Mouse (Mus musculus) right cerebral cortex, adult 18-20 months (tissue): ENCODE measurements around the gene Zfp62.
"Not testable (repeated sequence)": the region's sequence is repeated elsewhere in the genome, so short reads cannot be mapped to it uniquely, and the experiment has no call there.

Experiments
- DNase-seq: peaks from one replicate; pipeline ENCODE4 v3.0.0; 2022; ENCODE audit warnings: mixed read lengths

The Zfp62 gene

DNA sequence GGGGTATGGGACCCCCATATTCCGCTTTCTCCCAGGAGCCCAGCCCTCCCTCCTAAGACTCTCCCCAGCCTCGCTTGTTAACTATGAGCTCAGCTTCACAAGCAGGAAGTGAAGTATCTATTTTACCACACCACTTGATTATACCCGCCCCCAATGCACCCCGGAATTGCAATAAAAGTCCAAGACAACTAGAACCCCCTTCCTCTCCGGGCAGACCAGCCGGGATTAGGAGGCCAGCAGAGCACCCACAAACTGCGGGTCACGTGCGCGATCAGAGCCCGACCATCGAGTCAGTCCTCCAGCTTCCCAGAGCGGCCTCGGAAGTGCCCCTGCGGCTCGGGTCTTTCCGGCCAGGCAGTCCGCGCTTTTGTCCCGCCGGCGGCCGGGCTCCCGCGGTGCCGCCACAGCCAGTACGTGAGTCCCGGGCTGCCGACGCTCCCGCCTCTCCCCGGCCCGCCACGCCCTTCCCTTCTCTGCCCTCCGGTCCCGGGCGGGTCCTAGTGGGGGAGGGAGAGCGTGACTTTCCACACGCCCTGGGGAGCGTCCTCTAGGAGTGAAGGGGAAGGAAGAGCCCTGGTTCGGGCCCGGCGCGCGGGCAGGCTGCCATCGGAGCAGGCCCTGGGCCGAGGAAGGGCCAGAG, at the start of gene Zfp62:
Zfp62 (plus strand) TSS at position 164 of the 640 bp plus-strand sequence.
- DNase-seq, result peak; percentile 94

DNA sequence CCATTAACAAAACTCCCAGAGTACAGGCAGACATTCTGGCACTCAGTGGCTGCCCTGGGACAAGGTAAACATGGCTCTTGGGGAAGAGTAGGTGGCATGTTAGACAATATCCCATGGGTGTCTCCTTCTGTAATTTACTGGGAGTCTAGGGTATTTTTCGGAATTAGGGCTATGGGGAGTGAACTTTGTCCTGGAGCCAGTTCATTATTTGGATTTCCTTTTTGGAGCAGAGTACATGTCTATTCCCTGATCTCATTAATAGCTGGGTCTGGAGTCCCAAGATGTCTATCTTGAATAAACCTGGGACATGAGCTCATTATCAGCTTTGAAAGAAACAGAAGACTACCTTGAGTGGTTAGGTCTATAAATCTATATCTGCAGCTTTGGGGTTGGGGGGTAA, 49.0 kb upstream of the Zfp62 start, which contains the start of gene Olfr1394:
Olfr1394 (plus strand) TSS at position 301 of the 400 bp plus-strand sequence.
- no peak for DNase-seq

DNA sequence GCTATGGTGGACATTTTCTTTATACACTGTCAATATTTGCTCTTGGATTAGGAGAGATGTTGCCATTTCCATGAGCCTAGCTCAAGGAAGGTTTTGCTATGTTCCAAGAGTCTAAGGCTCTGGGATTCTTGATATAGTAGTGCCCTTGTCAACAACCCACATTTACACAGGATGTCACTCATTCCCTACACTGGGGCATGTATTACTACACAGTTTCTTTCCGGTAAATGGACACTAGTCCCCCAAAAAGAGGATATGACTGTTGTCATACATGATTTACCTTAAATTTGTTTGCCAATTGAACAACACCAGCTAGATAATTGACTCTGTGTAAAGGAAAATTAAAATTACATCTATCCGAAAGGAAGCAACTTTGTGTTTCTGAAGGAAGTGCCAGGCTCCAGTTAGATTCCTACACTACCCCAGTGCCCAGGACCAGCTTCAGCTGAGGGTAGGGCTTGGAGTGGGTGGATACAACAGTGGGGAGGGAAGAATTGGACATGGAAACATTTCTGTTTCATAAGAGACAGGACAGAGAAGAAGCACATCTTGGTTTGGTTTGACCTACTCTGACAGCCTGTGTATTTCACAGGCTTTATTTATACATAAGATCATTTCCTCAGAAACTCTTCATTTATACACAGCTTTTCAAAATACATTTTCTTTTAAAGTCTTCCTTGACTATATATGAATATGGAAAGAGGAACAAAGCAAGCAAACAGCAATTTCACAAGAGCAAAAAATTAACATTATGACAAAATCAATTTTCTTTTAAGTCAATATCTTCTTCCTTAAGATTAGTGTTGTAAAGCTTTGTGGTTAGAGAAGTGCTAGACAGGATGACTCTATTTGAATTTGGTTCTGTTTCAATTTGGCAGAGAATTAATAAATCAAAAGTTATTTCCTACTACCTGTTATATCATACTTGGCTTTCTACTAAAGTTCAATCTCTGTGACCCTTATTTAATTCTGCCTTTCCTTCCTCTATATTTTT, 46.0 kb upstream of the Zfp62 start:
- DNase-seq, result no peak

DNA sequence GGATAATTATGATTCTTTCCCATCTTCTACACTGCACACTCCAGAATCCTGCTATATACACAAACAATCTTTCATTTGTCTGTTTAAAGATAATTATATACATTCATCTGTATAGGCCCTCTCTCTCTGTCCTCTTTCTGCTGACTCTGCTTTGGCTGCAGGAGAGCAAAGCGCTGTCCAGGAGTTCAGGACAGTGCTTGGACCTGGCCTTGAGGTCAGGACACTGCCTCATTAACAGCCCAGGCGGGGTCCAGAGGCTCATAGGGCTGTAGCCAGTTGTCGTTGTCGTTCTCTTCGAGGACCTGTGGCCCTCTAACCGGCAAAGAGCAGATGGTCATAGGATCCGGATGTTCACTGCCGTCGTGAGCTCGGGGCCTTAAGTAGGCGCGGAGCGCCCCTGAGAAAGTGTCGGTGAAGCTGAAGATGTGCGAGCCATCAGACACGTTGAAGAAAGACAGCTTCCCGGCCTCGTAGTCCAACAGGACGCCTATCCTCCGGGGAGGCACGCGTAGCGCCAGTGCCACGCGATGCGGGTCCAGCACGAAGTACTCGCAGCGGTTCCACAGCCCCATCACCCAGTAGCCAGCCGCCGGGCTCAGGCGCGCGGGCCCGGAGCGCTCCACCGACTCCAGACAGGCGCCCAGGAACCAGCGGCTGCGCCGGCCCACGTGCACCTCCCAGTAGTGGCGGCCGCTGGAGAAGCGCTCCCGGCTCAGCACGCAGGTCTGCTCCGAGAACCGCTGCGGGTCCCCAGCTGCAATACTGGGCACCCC, 34.1 kb upstream of the Zfp62 start:
- peak; percentile 34 for DNase-seq

DNA sequence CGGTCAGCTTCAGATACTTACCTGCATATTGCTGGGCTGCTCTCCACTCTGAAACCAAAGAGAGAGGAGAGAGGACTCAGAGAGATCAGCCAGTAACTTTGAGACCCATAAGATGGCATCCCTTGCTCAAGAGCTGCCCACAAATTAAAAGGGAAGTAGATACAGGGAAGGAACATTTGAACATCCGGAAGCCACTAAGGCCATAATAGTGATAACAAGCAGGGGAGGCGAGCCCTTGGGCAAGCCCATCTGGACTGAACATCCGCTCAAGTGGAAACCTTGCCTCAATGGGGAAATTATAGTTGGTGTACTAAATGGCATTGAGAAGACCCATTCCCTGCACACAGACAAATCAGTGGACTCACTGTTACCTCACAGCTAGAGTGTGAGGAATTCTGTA, 32.5 kb upstream of the Zfp62 start:
- DNase-seq, result no peak

DNA sequence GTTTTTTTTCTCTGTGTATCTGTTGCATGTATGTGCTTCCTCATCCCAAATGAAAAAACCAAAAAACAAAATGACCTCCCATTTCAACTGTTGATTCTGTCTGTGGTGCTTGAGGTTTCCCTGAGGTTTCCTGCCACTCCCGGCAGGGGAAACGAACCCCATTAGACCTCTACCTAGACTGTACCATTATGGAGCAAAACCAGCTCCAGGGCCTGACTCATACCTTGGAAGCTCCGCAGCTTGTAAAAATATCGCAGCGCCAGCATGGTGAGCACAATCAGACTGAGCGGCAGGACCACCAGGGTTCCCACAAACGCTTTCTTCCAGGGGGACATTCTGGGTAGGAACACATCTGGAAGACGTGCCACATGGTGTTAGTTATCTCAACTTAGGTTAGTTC, 27.7 kb upstream of the Zfp62 start:
- no peak for DNase-seq

DNA sequence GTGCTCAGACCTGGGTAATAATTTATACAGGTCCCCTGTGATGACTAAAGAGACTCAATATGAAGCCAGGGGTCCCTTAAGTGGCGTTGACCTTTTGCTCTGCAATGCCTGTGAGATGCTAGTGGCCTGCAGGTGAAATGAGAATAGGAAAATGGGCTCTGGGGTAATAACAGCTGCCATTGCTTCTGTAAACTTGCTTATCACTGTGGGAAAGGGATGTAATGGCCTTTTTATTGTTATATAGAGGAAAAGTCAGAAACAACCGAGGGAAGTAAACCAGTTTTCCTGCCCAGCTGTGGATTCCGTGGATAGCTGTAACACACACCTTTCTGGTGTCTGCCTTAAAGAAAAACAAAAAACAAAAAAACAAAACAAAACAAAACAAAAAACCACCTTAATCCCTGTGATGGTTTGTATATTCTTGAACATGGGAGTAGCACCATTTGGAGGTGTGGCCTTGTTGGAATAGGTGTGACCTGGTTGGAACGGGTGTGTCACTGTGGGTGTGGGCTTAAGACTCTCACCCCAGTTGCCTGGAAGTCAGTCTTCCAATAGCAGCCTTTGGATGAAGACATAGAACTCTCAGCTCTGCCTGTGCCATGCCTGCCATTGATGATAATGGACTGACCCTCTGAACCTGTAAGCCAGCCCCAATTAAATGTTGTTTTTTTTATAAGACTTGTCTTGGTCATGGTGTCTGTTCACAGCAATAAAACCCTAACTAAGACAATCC, 26.9 kb upstream of the Zfp62 start:
- not testable (repeated sequence) for DNase-seq

DNA sequence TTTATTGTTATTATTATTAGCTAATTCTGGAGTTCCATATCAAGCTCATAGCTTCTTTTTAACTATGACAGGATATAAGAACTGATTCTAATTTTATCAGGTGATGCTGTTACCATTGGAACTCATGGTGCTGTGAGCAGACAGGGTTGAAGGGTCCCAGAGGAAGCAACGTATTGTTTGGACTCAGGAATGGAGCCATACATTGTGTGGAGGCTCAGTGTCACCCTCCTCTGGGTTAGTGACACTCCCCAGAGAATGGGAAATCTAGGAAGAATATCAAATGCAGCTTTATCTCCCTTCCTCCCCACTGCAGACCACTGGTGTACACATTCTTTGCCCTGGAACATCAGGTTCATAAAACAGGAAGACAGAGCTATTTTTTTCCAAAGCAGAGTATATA, 19.9 kb upstream of the Zfp62 start:
- DNase-seq, result no peak

DNA sequence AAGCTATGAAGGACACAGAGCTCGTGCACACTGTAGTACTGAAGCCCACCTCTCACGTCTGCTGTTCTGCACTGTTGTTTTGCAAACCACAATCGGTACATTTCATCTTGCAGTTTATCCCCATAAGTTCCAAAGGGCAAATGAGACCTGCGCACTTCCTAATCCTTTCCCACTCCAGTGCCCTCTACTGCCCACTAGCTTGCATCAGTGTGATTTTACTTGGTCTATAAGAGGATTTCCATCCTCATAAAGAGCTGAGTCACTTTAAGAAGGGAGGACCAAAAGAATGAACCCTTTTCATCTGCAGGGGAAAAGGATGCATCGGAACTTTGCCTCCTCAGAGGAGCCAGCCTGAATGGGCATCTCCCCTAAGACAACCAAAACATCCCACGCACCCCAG, 16.6 kb upstream of the Zfp62 start:
- DNase-seq, result no peak

DNA sequence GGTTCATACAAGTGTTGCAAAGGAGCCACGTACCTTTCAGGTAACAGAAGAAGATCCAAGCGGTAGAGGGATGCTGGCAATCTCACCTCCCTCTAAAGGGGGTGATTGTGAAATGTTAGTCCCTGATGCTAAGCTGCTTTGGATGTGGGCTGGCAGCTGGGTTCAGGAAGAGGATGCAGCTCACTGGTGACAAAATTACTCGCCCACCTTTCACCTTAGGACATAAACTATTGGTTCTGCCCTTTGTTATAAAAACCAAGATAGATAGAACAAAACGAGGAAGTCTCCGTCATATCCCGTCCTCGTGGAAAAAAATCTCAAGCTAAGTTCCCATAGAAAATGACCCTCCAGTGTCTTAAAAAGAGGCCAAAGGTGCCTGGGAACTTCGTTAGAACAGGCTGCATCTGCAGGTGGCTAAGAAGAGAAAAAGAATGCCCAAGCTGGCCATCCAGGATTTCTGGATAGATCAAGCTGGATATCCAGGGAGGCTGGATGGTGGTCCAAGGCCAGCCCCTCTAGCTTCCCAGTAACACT, 16.1 kb upstream of the Zfp62 start, which contains the start of gene Btnl9:
Btnl9 (minus strand) TSS at position 205 of the 534 bp plus-strand sequence.
- DNase-seq, result no peak

DNA sequence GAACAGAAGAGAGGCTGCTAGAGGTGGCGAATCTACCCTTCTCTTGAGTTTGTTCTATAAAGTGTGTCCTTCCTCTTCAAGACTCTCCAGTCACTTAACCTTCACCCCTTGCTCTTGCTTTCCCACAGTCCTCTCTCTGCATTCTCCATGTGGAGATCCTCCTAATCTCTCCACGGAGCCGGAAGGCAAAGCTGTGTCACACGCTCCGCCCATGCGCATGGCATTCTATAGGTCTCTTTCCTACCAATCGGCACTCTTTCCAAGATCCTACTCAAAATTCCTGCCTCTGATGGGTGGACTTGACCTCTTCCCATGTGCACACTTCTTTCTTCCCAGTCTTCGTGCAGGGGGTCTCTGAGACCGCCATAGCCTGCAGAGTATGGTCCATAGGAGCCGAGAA, 15.4 kb upstream of the Zfp62 start:
- DNase-seq, result no peak

DNA sequence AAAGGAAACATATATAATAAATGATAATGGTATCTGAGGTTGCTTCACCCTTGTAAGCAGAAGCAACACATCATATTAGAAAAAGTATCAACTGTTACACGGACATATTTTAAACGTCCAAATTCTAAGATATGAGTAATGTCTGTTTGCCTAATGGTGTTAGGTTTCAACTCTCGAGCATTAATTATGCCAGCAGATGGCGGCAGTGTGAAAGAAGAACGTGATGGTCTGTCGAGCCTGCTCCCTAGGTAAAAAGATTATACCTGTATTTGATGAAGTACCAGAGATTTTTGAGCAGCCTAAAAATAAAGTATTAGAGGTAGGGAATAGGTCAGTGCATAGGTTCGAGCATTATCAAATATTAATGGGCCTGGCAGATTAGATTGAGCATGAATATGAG, 13.4 kb upstream of the Zfp62 start:
- peak; percentile 52 for DNase-seq

DNA sequence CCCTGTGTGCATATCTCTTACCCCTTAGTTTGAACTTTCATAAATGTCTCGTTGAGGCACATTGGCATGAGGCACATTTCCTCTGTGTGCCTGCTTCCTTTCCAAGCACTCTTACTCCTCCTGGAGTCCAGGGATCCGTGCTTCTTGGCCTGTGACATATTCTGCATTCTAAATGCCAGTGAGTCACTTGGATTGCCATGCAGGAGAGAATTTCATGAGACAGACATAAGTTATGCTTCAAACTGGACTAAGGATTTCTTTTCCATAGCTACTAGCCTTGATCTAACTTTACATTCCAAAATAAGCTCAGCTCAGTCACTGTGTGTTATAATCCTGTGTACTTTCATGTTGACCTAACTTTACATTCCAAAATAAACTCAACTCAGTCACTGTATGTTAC, 12.0 kb upstream of the Zfp62 start:
- no peak for DNase-seq

DNA sequence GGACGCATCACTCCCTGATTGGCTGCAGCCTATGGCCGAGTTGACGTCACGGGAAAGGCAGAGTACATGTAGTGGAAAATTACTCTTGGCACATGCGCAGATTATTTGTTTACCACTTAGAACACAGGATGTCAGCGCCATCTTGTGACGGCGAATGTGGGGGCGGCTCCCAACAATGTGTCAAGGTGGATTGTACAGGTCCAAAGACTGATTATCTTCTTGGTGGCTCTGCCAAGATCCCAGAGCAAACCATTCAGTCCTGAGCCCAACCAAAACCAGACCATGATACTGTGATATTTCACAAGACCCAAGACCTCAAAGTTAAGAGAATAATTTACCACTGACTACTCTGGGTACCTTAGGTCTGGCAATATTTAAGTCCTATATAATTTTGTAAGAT, 8.3 kb upstream of the Zfp62 start:
- DNase-seq, result not testable (repeated sequence)

DNA sequence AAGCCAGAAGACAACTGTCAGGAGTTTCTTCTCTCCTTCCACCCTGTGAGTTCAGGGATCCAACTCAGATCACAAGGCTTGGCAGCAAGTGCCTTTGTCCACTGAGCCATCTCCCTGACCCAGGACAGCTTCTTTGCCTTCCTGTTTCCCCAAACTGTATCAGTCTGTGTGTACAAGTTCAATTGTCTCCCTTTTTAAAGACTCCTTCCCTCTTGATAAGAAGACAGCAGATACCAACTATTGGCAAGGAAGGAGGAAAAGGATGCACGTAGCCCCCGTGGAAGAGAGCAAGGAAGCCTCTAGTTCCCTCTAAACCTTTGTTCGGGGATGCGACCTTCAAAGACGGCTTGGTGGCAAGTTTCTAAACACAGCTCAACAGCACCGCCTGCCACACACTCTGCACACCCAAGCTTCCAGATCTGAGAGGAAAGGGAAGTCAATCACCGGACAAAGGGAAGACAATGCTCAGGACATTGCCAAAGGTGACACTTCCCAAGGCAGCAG, 7.2 kb upstream of the Zfp62 start:
- no peak for DNase-seq

DNA sequence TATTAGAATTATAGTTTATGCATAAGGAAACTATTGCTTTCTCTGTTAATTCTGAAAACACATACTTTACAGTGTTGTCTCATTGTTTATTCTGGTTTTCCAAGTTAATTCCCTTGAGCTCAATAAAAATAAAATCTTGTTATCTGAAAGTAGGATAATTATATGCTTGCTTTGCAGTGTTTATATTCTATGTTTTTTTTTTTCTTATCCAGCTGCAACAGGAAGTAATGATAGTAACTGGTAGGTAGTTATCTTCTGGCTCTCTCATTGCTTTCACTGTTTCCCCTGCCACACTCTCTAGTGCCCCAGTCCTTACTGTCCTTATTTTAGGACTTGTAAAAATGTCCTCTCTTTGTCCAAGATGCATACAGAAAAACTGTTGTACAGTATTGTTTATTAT, 2.4 kb upstream of the Zfp62 start:
- no peak for DNase-seq

DNA sequence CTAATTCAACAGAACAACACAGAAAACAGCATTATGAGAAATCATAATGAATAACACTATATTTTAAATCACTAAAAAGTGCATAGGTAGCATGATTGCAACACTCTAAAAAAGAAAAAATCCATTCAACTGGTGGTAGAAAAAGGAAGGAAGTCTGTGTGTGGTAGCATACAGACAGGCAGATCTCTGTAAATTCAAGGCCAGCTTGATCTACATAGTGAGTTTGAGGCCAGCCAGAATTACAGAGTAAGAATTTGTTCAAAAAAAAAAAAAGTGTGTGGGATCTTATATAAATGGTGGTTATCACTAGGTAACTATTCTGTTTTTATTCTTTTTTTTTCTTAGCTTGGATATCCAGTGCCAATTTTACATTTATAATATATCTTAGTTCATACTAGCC, 1.9 kb upstream of the Zfp62 start:
- DNase-seq, result no peak

DNA sequence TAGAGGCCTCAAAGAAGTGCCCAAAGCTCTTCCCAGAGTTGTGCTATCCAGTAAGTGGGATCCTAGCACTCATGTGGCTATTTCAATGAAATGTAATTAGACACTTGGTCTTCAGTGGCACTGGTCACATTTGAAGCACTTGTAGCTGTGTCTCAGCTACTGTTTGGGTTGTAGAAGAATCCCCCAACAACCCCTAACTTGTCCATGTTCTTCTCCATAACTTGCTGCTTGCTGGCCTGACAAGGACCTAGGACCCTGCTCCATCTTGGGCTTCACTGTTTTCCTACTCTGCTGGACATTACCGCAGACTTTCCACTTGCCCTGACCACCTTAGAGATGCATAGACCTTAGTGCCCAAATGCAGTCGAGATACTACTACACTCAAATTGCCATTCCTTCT, 1.0 kb upstream of the Zfp62 start:
- DNase-seq, result no peak

DNA sequence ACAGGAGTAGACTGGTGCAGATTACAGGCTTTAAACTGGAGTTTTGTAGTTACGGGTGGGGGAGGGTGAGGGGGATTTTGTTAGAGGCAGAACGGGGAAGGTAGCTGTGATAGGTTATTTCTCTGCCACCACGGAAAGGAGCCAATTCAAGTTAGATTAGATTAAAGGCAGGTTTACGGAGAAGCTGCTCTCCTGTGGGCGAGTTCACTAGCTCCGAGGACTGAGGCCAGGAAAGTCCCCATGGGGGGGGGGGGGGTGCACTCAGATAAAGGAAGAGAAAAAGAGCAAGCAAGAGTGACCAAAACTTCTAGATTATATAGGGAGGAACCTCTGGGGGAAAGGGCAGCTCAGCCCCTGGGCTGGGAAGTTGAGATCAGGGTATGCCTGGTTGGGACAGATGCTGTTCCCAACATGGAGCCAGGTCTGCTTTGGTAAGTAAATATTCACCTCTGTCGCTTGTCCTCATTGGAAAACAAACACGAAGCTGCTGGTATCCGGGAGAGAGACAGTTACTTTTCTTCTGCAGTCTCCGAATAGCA, 500 bp upstream of the Zfp62 start:
- DNase-seq, result no peak

DNA sequence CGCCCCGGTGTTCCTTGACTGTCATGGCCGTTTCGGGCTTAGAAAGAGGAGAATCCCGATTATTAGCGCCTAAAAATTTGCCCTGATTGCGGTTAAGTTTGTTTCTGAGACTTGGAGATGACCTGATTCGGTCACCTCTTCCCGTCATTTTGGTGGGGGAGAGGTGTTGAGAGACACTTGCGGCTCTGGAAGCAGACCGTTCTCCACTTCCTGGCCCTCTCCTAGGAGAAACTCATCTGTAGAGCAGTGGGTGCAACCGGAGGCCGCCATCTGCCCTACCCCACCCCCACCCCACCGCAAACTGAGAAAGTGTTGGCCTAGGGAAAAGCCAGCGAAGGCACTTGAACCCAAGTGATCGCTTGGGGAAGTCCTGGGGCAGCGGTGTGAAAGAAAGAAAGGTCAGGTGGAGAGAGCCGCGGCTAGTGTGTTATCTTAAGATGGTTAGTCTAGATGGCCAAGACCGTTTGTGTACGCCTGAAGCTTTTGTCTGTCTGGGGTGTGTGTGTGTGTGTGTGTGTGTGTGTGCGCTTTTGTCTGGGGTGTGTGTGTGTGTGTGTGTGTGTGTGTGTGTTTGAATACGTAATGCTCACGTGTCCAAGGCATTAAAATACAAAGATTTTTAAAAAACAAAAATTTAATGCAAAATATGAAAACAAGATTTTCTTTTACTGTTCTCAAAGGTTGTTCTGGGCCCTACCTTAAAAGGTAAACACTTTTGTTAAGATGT, 842 bp downstream of the Zfp62 start:
- no peak for DNase-seq

DNA sequence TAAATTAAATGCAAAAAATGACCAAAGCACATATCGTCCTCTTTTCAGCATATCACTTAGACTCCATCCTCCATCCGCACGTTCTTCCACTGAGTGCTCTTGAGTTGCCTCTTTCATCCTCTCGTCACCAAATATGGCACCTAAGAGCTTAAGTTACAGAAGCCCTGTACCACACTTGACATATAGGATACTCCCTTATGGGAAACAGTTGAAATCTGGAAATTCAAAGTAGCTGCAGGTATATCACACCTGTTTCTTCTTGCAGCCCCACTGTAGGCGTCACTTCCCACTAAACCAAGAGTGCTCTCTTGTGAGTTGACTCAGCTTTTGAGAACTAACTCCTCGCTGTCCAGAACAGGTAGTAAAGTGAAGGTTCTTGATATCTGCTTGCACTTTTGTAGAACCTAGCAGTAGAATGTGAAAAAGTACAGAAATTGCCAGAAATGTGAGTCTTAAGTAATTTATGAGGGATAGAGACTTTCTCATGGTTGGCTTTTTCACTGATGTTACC, 2.0 kb downstream of the Zfp62 start:
- DNase-seq, result no peak
